Mouse (Mus musculus): Measurements from ENCODE around the gene Dand5. TPM values are rescaled to one million over a fixed set of nuclear protein-coding genes. Genes with fewer than 3 reads are reported as not detected.
A peak's percentile ranks its signal among the peaks of the same experiment; 100 is the strongest.

Gene Dand5
- polyA plus RNA-seq, 1 experiment from 2014 or later: 16.9 TPM

- Histone ChIP-seq H3K36me3 (ENCODE audit: control insufficient read depth, insufficient read depth, low read length) (no peaks in the 10 kb centered on the region), H3K9ac (replicated peaks; ENCODE audit: low read depth, low read length) (no peak overlapping the region), H3K4me2 (ENCODE audit: low read depth, low read length) (no peak overlapping the region), H3K9me3 (ENCODE audit: control insufficient read depth, low read length) (no peaks in the 10 kb centered on the region), H3K4me3 (ENCODE audit: low read depth, low read length) (no peak overlapping the region), H3K4me1 (ENCODE audit: control insufficient read depth, insufficient read depth, low read length) (peaks cover 18% of the 10 kb centered on the region; the same call in 1 of the 2 replicates), H3K27me3 (ENCODE audit: control insufficient read depth, insufficient read depth, low read length) (peaks cover 46% of the 10 kb centered on the region), H3K27ac (ENCODE audit: low read depth, low read length) (peak overlapping the region; percentile 45; the same call in 1 of the 2 replicates)
- WGBS: 24% methylated on average over 10 of the region's 10 CpGs
- no peak for ATAC-seq (ENCODE audit: low read depth)
These were observed 44.6 kb downstream of the Dand5 start for GRCm38 (mm10) chr8:84777899-84778637.

GRCm38 (mm10) chr8:84776569-84776968 lies 46.1 kb downstream of the Dand5 start:
- Histone ChIP-seq H3K4me1 (ENCODE audit: control insufficient read depth, insufficient read depth, low read length) (peaks cover 21% of the 10 kb centered on the region; the same call in 1 of the 2 replicates), H3K4me3 (ENCODE audit: low read depth, low read length) (no peak overlapping the region), H3K36me3 (ENCODE audit: control insufficient read depth, insufficient read depth, low read length) (no peaks in the 10 kb centered on the region), H3K4me2 (ENCODE audit: low read depth, low read length) (no peak overlapping the region), H3K9ac (replicated peaks; ENCODE audit: low read depth, low read length) (no peak overlapping the region), H3K27ac (ENCODE audit: low read depth, low read length) (no peak overlapping the region), H3K9me3 (ENCODE audit: control insufficient read depth, low read length) (no peaks in the 10 kb centered on the region), H3K27me3 (ENCODE audit: control insufficient read depth, insufficient read depth, low read length) (peaks cover 36% of the 10 kb centered on the region)
- ATAC-seq (ENCODE audit: low read depth): no peak
- WGBS: 20% methylated on average over 1 of the region's 1 CpGs

DNA sequence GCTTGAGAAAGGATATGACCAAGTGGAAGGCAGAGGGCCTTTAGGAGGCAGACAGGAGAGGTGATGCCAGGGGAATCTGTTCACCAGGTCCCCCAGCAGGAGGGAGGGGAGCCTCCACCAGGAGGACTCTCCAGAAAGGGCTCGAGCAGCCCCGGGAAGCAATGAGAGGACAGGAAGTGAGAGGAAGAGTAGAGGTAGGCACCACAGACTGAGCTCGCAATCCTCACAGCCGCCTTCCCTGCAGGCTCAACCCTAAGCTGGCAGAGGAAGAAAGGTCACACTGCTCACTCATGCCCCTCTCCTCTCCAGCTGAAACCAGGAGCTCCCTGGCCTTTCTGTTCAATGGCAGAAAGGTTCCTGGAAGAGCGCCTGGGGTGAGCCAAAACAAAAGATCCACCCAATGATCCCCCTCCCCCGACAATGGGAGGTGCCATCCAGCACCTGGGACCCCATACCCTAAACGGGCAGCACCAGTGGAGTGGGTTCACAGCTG lies 47.0 kb downstream of the Dand5 start:
- H3K4me3 ChIP-seq (ENCODE audit: low read depth, low read length): no peak overlapping the region
- WGBS: 3% methylated on average over 7 of the region's 7 CpGs

DNA sequence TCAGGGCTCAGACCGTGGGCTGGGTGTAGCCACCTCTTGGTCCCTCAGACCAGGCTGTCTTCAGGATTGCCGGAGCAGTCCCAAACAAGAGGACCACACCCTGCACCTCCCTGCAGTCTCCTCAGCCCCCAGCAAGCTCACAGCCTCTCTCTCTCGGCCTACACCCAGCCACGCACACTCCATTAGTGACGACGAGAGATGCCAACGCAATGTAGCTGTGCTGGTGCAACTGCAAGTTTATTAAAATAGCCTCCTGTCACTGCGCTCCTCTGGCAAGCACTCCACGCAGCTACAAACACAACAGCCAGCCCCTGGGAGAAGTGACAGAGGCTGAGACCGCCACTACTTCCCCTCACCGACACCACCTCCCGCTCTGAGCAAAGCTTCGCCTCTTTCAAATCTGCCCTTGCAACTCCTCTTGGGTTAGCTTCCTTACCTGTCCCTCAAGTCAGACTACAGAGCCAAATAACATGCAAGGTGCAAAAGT lies 47.5 kb downstream of the Dand5 start:
- peak overlapping the region; percentile 35 for H3K4me2 ChIP-seq (ENCODE audit: low read depth, low read length)
- H3K27me3 ChIP-seq (ENCODE audit: control insufficient read depth, insufficient read depth, low read length): peaks cover 31% of the 10 kb centered on the region
- peaks cover 21% of the 10 kb centered on the region; the same call in 1 of the 2 replicates for H3K4me1 ChIP-seq (ENCODE audit: control insufficient read depth, insufficient read depth, low read length)
- ATAC-seq (ENCODE audit: low read depth): no peak
- H3K9me3 ChIP-seq (ENCODE audit: control insufficient read depth, low read length): no peaks in the 10 kb centered on the region
- H3K27ac ChIP-seq (ENCODE audit: low read depth, low read length): peak overlapping the region; percentile 90
- H3K4me3 ChIP-seq (ENCODE audit: low read depth, low read length): no peak overlapping the region
- H3K36me3 ChIP-seq (ENCODE audit: control insufficient read depth, insufficient read depth, low read length): no peaks in the 10 kb centered on the region
- WGBS: 3% methylated on average over 13 of the region's 13 CpGs
- H3K9ac ChIP-seq (replicated peaks; ENCODE audit: low read depth, low read length): no peak overlapping the region; the same call in 1 of the 2 replicates

More for the DNA sequence above, 47.0 kb downstream of the Dand5 start:
- Histone ChIP-seq H3K27me3 (ENCODE audit: control insufficient read depth, insufficient read depth, low read length) (peaks cover 33% of the 10 kb centered on the region), H3K27ac (ENCODE audit: low read depth, low read length) (peak overlapping the region; percentile 90), H3K9me3 (ENCODE audit: control insufficient read depth, low read length) (no peaks in the 10 kb centered on the region), H3K36me3 (ENCODE audit: control insufficient read depth, insufficient read depth, low read length) (no peaks in the 10 kb centered on the region), H3K9ac (replicated peaks; ENCODE audit: low read depth, low read length) (no peak overlapping the region), H3K4me1 (ENCODE audit: control insufficient read depth, insufficient read depth, low read length) (peaks cover 21% of the 10 kb centered on the region; the same call in 1 of the 2 replicates), H3K4me2 (ENCODE audit: low read depth, low read length) (peak overlapping the region; percentile 35; the same call in 1 of the 2 replicates)
- no peak for ATAC-seq (ENCODE audit: low read depth)

DNA sequence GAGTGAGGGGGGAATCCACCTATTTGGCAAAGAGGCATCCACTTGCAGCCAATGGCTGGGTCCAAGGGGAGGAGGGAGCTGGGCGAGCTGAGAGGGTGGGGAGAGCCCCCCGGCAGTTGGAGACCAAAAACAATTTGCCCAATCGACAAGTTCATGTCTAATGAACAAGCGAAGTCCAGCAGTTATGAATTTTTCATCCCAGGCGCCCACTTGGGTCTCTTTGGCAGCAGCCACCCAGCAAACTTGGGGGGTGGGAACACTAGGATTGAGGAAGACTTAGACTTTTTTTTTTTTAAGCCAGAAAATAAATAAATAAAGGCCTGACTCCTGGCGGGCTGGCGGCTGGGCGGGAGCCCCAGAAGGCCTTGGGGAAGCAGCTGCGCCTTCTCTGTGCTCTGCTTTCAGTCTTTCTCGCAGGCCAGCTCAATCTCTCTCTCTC lies 48.1 kb downstream of the Dand5 start:
- H3K9me3 ChIP-seq (ENCODE audit: control insufficient read depth, low read length): no peaks in the 10 kb centered on the region
- H3K9ac ChIP-seq (replicated peaks; ENCODE audit: low read depth, low read length): 0 out of 2 replicates have a peak overlapping the region, but pooled peaks have one; percentile 3
- peak; percentile 61; the same call in 1 of the 2 replicates for ATAC-seq (ENCODE audit: low read depth)
- no peak overlapping the region for H3K4me3 ChIP-seq (ENCODE audit: low read depth, low read length)
- peak overlapping the region; percentile 90 for H3K27ac ChIP-seq (ENCODE audit: low read depth, low read length)
- no peak overlapping the region; the same call in 1 of the 2 replicates for H3K4me2 ChIP-seq (ENCODE audit: low read depth, low read length)
- H3K27me3 ChIP-seq (ENCODE audit: control insufficient read depth, insufficient read depth, low read length): peaks cover 28% of the 10 kb centered on the region
- H3K4me1 ChIP-seq (ENCODE audit: control insufficient read depth, insufficient read depth, low read length): peaks cover 21% of the 10 kb centered on the region; the same call in 1 of the 2 replicates
- no peaks in the 10 kb centered on the region for H3K36me3 ChIP-seq (ENCODE audit: control insufficient read depth, insufficient read depth, low read length)
- 2% methylated on average over 10 of the region's 10 CpGs for WGBS

DNA sequence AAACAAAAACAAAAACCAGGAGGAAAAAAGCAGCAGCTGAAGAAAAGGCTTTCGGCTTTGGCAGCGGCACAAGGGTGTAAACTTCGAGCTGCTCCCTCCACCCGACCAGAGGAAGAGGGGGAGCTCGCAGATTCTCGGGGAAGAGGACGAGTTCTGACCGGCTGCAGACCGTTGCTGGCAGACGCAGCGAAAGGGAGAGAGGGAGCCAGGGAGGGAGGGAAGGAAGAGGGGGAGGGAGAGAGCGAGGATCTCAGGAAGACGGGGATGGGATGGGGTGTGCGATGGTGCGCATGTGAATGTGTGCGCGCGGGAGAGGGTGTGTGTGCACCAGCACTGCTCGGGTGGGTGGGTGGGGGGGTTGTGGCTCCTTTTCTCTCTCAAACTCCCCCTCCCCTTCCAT lies 48.8 kb downstream of the Dand5 start:
- Histone ChIP-seq H3K4me3 (ENCODE audit: low read depth, low read length) (peak overlapping the region; percentile 19), H3K9me3 (ENCODE audit: control insufficient read depth, low read length) (no peaks in the 10 kb centered on the region), H3K36me3 (ENCODE audit: control insufficient read depth, insufficient read depth, low read length) (no peaks in the 10 kb centered on the region), H3K4me1 (ENCODE audit: control insufficient read depth, insufficient read depth, low read length) (peaks cover 17% of the 10 kb centered on the region; the same call in 1 of the 2 replicates), H3K4me2 (ENCODE audit: low read depth, low read length) (peak overlapping the region; percentile 47), H3K9ac (replicated peaks; ENCODE audit: low read depth, low read length) (no peak overlapping the region; the same call in 1 of the 2 replicates), H3K27ac (ENCODE audit: low read depth, low read length) (peak overlapping the region; percentile 90), H3K27me3 (ENCODE audit: control insufficient read depth, insufficient read depth, low read length) (peaks cover 30% of the 10 kb centered on the region)
- ATAC-seq (ENCODE audit: low read depth): peak; percentile 85
- WGBS: 1% methylated on average over 19 of the region's 19 CpGs

DNA sequence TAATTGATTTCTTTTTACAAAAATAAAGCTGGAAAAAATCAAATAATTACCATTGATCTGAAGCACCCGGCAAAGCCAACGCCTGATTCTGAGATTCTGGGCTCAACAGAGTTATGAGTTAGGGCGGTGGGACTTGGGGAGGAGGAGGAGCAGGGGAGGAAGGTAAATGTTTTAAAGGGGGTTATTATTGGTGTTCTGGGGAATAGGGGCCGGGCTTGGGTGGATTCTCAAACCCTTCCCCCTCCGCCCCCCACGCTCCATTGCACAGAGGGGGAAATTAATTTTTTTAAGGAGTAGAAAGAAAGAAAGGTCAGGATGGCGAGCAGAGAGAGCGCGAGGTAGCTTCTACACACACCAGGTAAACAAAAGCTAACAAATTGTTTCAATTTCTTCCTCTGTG lies 49.3 kb downstream of the Dand5 start:
- Histone ChIP-seq H3K9me3 (ENCODE audit: control insufficient read depth, low read length) (no peaks in the 10 kb centered on the region), H3K4me3 (ENCODE audit: low read depth, low read length) (peak overlapping the region; percentile 19), H3K4me1 (ENCODE audit: control insufficient read depth, insufficient read depth, low read length) (peaks cover 13% of the 10 kb centered on the region; the same call in 1 of the 2 replicates), H3K9ac (replicated peaks; ENCODE audit: low read depth, low read length) (no peak overlapping the region; the same call in 1 of the 2 replicates), H3K27ac (ENCODE audit: low read depth, low read length) (peak overlapping the region; percentile 90), H3K27me3 (ENCODE audit: control insufficient read depth, insufficient read depth, low read length) (peaks cover 32% of the 10 kb centered on the region), H3K36me3 (ENCODE audit: control insufficient read depth, insufficient read depth, low read length) (no peaks in the 10 kb centered on the region), H3K4me2 (ENCODE audit: low read depth, low read length) (peak overlapping the region; percentile 47)
- no peak for ATAC-seq (ENCODE audit: low read depth)
- WGBS: 2% methylated on average over 9 of the region's 9 CpGs

GRCm38 (mm10) chr8:84772628-84773027 lies 50.0 kb downstream of the Dand5 start:
- Histone ChIP-seq H3K4me3 (ENCODE audit: low read depth, low read length) (peak overlapping the region; percentile 19; the same call in 1 of the 2 replicates), H3K36me3 (ENCODE audit: control insufficient read depth, insufficient read depth, low read length) (no peaks in the 10 kb centered on the region), H3K27me3 (ENCODE audit: control insufficient read depth, insufficient read depth, low read length) (peaks cover 28% of the 10 kb centered on the region), H3K4me1 (ENCODE audit: control insufficient read depth, insufficient read depth, low read length) (peaks cover 11% of the 10 kb centered on the region; the same call in 1 of the 2 replicates), H3K9ac (replicated peaks; ENCODE audit: low read depth, low read length) (no peak overlapping the region; the same call in 1 of the 2 replicates), H3K27ac (ENCODE audit: low read depth, low read length) (peak overlapping the region; percentile 31), H3K9me3 (ENCODE audit: control insufficient read depth, low read length) (no peaks in the 10 kb centered on the region), H3K4me2 (ENCODE audit: low read depth, low read length) (peak overlapping the region; percentile 47)
- WGBS: 10% methylated on average over 3 of the region's 3 CpGs
- no peak for ATAC-seq (ENCODE audit: low read depth)

Data from neural tube, embryonic 14.5 days (tissue).